Mouse (Mus musculus) T-helper 2 cell (primary cell): Measurements from ENCODE around the gene Cep95.

Experiments used
- in situ Hi-C: fragments of 300-600 bp; cut with MboI, MseI; formaldehyde crosslinking; loops from one replicate; pipeline ENCODE4 v1.15.1; 2025; ENCODE audit warnings: high pct_unique_total_duplicates

Cep95 gene

GRCm38 (mm10) chr11:106812410-106813136 is 23.5 kb downstream of the Cep95 start:
- in situ Hi-C loops, result no loop called here

GRCm38 (mm10) chr11:106814601-106815320 is 25.7 kb downstream of the Cep95 start:
- in situ Hi-C loops, result no loop called here

GRCm38 (mm10) chr11:106815331-106815730 is 26.3 kb downstream of the Cep95 start:
- in situ Hi-C loops, result no loop called here

- in situ Hi-C loops, result no loop called here
These were observed 26.7 kb downstream of the Cep95 start for GRCm38 (mm10) chr11:106815761-106816160.

GRCm38 (mm10) chr11:106816316-106816715 is 27.3 kb downstream of the Cep95 start:
- in situ Hi-C loops, result no loop called here

- in situ Hi-C loops, result no loop called here
These were observed 28.1 kb downstream of the Cep95 start for GRCm38 (mm10) chr11:106817156-106817555.

GRCm38 (mm10) chr11:106817808-106818207 is 28.8 kb downstream of the Cep95 start:
- in situ Hi-C loops, result no loop called here

GRCm38 (mm10) chr11:106818341-106818740 is 29.3 kb downstream of the Cep95 start:
- in situ Hi-C loops, result no loop called here

- in situ Hi-C loops, result no loop called here
These were observed 30.5 kb downstream of the Cep95 start for GRCm38 (mm10) chr11:106819595-106819994.

GRCm38 (mm10) chr11:106820252-106820651 is 31.2 kb downstream of the Cep95 start:
- in situ Hi-C loops, result no loop called here

- in situ Hi-C loops, result no loop called here
These were observed 31.9 kb downstream of the Cep95 start for GRCm38 (mm10) chr11:106820972-106821371.

GRCm38 (mm10) chr11:106821397-106821796 is 32.3 kb downstream of the Cep95 start:
- in situ Hi-C loops, result no loop called here

GRCm38 (mm10) chr11:106822491-106822890 is 33.4 kb downstream of the Cep95 start:
- in situ Hi-C loops, result no loop called here

- in situ Hi-C loops, result no loop called here
These were observed 33.9 kb downstream of the Cep95 start for GRCm38 (mm10) chr11:106822911-106823310.

GRCm38 (mm10) chr11:106823741-106824140 is 34.7 kb downstream of the Cep95 start:
- in situ Hi-C loops, result no loop called here

- in situ Hi-C loops, result no loop called here
These were observed 35.4 kb downstream of the Cep95 start for GRCm38 (mm10) chr11:106824403-106824802.

- in situ Hi-C loops, result no loop called here
These were observed 39.0 kb downstream of the Cep95 start for GRCm38 (mm10) chr11:106828079-106828478.

GRCm38 (mm10) chr11:106842002-106842401 is 53.0 kb downstream of the Cep95 start:
- in situ Hi-C loops, result no loop called here

GRCm38 (mm10) chr11:106851438-106851837 is 62.4 kb downstream of the Cep95 start:
- in situ Hi-C loops, result no loop called here
